Mouse (Mus musculus): ENCODE data around the gene Mx1.

The Mx1 gene

DNA sequence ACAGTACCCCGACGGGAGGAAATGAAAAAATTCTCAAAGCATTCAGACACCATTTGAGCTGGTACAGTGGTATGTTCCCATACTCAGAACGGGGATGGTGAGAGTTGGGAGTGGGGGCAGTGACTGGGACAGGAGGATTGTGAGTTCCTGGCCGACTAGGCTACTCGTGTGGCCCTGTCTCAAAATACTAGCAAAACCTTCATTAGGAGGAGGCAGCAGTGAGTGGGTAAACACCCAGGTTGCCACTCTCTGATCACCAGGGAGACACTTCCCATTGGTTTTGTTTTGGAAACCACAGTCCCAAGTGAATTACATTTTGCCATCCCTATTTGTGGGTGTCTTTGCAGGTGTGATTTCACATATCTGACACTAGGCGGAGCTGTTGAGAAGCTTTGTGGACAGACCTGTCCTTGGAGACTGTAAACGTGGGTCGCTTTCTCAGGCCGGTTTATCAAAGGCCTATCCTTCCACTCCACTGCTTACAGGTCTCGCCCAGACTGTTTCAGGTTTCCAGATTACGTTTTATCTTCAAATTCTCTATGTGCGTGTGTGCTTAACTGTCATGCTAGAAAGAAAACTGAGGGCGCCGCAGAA is 18.9 kb downstream of the Mx1 start:
- peak; percentile 47 to 62 for DNase-seq

DNA sequence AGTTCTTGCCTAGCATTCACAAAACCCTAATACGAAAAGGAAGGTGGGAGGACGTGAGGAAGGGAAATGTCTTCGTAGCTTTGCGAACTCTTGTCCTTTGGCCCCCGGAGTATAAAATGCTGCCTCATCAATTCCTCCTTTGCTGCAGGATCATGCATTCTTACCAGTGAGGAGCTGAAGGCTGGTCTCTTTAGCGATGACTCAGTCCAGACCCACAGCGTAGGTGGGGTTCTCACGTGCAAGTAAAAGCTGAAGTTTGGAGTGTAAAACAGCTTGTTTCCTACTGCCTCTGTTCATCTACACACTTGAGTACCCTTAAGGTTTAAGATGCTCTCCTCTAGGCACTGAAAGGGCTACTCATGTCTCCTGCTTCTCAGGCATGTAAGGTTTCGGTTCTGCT is 20.7 kb downstream of the Mx1 start:
- no peak for DNase-seq

DNA sequence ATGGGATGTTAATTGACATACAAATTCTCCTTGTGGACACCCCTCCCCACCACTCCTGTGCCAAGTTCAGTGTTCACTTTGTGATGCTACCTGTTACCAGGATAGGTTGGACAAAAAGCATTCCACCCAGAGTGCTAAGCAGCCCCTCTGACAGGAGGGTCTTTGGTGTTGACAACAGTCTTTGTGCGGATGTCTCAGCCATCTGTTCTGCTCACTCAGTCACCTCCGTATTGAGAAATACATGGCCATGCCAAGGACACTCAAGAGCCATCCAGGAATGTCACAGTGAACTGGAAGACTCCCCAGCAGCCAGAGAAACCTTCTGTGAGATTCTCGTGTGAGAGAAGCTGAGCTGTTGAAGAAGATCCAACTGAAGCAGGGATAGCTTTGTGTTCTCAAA is 24.5 kb downstream of the Mx1 start:
- no peak for DNase-seq

DNA sequence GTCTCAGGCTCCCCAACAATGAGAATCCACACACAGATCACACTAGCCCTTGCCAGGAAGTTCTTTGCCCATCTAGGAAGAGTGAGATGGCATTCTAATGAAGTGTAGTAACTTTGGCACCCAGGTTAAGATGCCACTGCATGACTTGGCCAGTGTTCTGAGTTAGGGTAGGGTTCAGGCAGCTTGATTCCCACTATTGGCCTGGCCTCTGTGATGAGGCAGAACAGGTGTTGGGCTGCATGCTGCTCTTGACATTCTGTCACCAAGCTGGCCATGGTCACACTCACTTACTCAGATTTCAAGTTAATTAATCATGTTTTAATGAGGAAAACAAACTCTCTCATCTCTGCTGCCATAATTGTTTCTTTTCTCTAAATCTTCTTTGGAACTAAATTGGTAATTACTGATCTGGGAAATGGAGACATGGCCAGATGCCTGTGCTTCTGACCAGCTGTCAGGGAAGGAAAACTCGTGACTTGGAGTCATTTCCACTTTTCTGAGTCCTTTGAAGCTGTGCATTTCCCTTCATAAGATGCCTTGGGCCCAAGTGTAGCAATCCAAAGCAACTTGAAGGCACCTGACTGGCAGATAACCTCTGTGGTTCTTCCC is 25.2 kb downstream of the Mx1 start:
- DNase-seq: no peak

DNA sequence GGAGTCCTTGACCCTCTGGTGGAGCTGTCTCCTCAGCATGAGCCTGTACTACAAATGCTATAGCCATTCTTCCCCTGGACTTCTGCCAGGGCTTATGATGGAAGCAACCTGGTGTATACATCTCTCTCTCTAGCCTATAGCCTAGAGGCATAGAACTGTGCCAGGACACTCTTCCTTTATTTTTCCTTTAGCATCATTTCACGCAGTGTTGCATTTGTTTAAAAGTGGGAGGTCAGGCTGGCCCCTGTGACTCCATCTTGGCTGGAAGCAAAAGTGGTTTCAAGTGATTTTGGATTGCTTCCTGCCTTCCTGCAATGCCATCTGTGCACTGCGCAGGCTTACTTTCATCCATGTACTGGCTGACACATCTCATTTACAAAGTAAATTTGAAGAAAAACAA is 28.5 kb downstream of the Mx1 start:
- DNase-seq: no peak

DNA sequence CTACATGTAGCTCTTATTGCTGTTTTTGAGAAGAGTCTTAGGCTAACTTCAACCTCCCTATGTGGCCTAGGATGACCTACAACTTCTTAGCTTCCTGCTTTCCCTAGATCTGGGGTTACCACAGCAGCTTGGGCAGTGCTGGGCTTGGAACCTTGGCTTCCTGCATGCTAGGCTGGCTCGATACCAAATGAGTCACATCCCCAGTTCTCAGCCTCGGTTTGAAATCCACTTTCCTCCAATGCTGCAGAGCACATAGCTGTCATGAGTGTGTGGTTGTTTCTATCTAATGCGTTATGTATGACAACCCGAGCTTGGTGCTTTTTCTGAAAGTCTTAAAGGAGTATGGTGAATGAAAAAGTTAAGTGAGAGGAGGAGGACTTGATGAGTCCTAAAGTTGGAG is 31.4 kb downstream of the Mx1 start:
- DNase-seq: peak; percentile 8 to 24

DNA sequence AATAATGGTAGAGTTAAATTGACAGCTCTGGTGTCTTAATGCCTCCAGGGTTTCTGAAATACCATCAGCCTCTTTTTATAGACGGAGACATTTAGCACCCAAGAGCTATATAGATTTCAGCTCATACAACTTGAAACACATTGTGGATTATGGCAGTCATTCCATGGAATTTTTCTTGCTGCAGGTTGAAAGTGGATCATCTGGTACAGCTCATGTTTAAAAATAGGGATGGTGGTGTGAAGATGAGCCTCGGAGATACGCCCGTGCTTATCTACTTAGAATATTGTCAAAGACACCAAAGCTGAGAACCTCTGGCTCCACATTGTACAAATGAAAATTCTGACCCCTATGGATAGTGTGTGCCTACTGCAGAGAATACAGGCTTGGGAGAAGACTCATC is 32.6 kb downstream of the Mx1 start:
- no peak for DNase-seq

DNA sequence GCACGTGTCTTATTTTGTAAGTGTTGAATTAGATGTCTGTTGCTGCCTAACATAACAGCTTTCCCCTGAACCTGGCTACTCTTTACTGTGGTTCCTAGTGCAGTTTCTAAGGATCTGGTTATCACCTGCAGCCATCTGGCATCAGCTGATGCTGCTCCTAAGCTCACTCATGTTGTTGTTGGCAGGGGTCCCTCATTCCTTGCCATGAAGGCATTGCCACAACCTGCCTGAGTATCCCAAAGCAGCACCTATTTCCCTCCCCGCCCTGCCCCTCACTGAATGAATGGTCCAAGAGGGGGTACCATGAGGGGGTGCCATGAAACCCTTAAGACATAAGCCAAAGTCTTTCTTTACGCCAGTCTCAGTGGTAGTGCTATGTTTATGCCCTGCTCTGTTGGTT is 34.7 kb downstream of the Mx1 start:
- no peak for DNase-seq

DNA sequence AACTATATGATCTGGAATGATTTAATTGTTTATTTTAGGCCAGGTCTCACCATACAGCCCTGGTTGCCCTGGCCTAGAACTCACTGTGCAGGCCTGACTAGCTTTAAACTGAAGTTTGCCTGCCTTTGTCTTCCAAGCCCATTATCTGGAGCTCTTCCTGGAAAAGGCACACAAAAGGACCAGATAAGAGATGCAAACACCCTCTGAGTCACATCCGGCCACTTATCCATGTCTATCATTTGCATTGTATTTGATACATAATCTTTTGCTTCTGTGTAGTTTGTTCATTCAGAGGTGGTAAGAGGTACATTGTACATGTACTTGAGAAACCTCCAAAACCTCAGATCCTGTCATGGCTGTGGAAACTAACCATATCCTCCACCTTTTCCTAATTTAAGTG is 39.1 kb downstream of the Mx1 start:
- no peak for DNase-seq

DNA sequence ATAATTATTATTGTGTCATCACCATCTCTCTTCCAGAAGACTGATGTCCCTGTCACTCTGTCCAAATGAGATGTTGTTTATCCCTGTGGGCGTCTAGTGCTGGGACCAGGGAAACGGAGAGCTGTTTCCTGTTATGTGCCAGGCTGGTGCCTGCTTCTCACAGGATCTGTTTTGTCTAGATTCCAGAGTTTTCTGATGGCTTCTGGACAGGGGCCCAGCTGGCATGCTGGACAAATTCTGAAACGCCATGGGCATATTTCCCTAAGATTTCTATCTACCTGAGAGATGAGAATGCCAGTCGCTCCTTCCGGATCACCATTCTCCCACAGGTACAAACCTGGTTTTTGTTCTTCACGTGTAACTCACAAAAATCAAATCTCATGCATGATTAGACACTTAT is 41.0 kb downstream of the Mx1 start:
- no peak for DNase-seq

DNA sequence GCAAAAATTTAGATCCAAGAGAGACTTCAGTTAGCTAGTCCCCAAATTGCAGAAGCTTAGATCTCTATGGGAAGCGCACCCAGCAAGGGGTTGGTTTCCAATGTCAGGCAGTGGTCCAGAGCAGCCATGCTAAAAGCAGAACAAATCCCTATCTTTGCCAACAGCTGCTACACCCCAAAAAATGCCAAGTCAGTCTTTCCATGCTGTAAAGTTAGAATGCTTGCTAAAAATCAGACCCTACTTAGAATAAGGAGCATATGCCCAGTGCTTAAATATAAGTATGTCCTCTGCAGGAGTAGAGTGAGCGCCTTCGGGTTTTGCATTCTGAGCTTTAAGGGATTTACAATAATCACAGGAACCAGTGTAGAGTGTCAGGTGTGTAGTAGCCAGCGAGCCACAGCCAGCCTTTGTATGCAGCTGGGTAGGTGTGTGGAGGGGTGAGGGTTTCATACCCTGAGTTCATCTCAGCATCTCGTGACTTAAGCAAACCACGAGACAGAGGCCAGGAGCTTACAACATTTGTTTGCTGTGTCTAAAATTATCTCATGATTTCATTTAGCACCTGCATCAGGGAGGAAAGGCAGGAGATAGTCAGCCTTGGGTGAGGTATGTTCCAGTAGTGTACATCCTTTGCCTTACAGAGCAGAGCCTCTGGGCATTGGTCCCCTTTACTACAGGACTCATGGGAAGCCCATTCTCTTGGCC is 43.8 kb downstream of the Mx1 start:
- no peak for DNase-seq

DNA sequence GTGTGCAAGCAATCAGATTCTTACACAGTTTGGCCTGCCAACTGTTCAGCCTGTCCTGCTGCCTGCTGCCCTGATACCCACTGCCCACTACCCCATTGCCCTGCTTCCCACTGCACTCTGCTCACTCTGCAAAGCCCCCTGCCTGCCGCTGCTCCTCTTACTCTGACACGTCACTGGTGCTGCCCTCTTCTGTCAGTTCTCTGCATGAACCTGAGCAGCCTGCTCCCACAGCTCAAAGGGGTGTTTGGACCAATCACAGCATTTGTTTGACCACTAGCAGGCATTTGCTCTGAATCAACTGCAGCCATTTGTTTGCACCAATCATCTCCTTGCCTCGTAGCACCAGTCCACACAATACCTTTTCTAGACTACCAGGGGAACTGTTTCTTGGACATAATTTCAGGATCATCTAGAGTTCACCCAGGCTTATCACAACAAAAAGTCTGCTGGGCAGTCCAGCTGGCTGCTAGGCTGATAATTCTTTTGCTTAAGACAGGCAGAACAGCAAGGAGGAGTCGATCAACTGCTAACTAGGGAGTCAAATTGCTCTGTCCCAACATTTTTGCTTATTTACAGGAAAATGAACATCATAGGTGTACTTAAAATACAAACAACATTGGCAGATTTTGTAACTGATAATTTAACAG is 44.7 kb downstream of the Mx1 start:
- peak; percentile 75 to 82 for DNase-seq

DNA sequence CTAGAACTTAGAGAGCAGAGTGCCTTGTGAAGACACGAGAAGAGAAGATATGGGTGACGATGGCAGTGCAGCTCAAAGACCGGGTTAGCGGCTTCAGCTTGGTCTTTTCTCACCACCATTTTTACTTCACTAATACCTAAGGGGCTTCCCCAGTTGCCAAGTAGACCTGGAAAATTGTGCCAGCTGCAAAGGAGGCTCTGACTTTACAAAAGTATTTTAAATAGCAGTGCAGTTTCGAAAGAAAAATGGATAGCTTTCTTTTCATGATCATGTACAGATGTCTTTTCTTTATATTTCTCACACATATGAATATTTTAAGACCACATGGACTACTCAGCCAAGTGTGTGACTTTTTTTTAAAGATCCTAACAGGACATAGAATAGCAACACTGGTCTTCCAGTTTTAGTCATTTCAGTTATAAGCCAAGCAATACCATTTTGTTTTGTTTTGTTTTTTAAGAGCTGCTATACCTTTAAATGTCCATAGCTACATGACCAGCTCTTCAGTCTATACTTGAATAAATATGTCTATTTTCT is 57.2 kb downstream of the Mx1 start:
- no peak for DNase-seq

DNA sequence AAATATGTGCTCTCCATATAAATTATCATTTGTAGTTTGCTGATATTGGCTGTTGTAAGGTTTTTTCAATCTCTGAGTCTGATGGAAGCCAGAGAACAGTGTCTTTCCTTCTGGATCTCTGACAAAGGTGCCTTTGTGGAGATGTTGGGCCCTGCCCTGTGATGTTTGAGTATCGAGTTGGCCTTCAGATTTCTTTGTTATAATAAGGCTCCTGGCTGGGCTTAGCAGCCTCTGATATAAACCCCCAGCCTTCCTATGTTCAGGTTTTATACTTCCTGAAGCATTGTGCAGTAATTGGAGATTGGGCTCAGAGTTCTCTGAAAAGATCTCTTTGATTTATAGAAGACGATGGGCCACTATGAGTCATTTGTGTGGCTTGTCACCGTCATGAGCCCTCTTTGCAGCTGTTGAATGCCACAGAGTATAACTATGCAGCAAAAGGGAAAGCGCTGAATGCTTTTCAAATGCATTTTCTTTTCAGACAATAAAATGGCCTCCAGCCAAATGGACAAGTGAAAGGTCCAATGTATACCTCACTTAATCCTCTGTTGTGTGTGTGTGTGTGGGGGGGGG is 60.4 kb downstream of the Mx1 start:
- no peak for DNase-seq

DNA sequence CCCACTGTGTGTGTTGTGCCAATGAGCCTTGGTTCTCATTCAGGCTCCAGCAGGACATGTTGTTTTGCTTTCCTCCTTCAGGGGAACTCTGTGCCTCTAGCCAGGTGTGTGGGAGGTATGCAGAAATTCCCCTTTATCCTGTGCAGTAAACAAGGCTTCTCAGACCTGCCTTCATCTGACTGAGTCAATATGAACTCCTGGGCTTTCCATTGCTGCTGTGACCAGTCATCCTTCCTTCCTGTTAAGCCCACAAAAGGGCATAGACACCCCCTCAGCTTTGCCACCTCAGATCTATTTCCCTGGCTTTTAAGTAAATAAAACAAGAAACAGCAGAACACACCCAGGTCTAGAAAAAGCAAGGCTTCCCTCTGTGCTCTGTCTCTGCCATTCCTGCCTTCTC is 61.0 kb downstream of the Mx1 start:
- DNase-seq: no peak

DNA sequence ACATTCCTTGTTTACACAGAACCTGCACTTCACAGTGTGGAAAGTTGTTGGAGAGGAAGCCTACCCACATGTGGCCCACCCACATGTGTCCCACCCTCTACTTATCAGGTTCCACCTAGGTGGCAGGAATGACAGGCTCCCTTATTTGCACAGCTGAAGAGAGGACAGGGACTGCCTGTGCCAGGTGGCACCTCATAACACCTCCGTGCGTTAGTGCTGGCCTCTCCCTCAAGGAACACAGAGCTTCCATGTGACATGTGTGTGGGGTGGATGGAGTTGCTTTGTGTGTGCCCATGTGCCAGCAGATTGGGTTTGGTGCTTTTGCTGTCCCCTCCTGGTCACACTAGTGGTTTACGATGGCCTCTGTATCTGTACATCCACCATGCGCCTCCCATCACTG is 62.7 kb downstream of the Mx1 start:
- DNase-seq: no peak

DNA sequence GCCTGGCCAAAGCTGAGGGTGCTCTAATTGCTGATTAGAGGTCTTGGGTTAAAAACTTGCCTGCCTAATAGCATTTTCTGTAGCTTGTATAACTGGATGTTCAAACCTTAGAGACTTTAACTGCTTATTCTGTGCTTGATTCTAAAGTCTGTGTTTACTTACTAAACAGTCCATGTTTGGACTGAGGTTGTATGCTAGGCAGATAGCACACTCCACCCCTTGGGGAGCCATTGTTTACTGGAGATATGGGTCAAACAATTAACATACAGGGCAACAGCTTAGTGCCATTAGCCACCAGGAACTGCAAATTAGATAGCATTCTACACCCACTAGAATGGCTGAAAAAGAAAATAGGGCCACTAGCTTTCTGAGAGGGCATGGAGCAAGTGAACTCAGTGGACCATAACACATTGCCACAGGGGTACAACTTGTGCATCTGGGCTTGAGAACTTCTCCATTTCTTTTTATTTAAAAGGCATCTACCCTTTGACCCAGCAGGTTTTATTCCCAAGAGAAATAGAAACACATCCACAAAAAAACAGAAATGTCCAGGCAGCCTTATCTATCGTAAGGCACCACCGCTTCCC is 64.7 kb downstream of the Mx1 start:
- DNase-seq: no peak
